Mouse (Mus musculus) cerebellum, adult 2 months (tissue): ENCODE data around the gene Tpcn1. TPM values are rescaled to one million over a fixed set of nuclear protein-coding genes. Genes with fewer than 3 reads are reported as not detected.

ENCODE experiments used
- DNase-seq, 2 experiments: peaks; one replicate each; pipeline ENCODE4 v3.0.0; 2021
- H3K27ac ChIP-seq: fragments of 200-500 bp; 2 replicates; pipeline ENCODE4 v1.5.1; 2012; ENCODE audit warnings: low read length, control low read depth, inconsistent platforms; ENCODE audit not compliant: insufficient read depth
- H3K27me3 ChIP-seq: fragments of 200-500 bp; 2 replicates; pipeline ENCODE4 v1.6.1; 2012; ENCODE audit warnings: inconsistent platforms, mild to moderate bottlenecking, low read length, moderate library complexity; ENCODE audit not compliant: control insufficient read depth, insufficient read depth
- H3K4me1 ChIP-seq: fragments of 200-500 bp; 2 replicates; pipeline ENCODE4 v1.6.1; 2011; ENCODE audit warnings: low read length; ENCODE audit not compliant: control insufficient read depth, insufficient read depth
- H3K4me3 ChIP-seq: fragments of 200-500 bp; replicated peaks from 2 replicates; pipeline ENCODE3; 2011; ENCODE audit warnings: mild to moderate bottlenecking, low read depth, low read length, control low read depth; ENCODE audit not compliant: insufficient read depth
- CTCF ChIP-seq: fragments of 200-500 bp; IDR thresholded peaks from 2 replicates; pipeline ENCODE4 v1.5.1; 2011; ENCODE audit warnings: low read depth, mild to moderate bottlenecking, control low read depth, low read length, moderate library complexity, borderline replicate concordance; ENCODE audit not compliant: insufficient read depth
- POLR2A ChIP-seq: fragments of 200-500 bp; IDR thresholded peaks from 2 replicates; pipeline ENCODE4 v1.6.1; 2011; ENCODE audit warnings: low read length, control low read depth, borderline replicate concordance; ENCODE audit not compliant: insufficient read depth
- whole genome bisulfite sequencing: fragments of 180-500 bp; shearing (Covaris S2); methylation state at CpG from one replicate; pipeline ENCODE4 v1.1.7; 2018; 5-methylcytosine and 5-hydroxymethylcytosine counted together
- polyA plus RNA-seq: library from polyadenylated mRNA; depleted of rRNA; stranded (reverse); fragments of >200 nt; gene quantifications from 2 replicates; pipeline ENCODE4 v1.2.3, GENCODE M21; 2012

The Tpcn1 gene
- polyA plus RNA-seq, 1 experiment, result 47.3 TPM

- no peaks in the 10 kb centered on the region for H3K27me3 ChIP-seq
- no peak overlapping the region for H3K27ac ChIP-seq
- no peak for TF ChIP-seq POLR2A
- no peak for TF ChIP-seq CTCF
- WGBS, result 58% methylated on average over 14 of the region's 14 CpGs
- no peak overlapping the region for H3K4me3 ChIP-seq
- DNase-seq, result no peak
- peaks cover 67% of the 10 kb centered on the region for H3K4me1 ChIP-seq
Observed at GRCm38 (mm10) chr5:120571056-120571740, 17.3 kb downstream of the Tpcn1 start.

- no peaks in the 10 kb centered on the region for H3K27me3 ChIP-seq
- no peak for DNase-seq
- H3K4me3 ChIP-seq, result no peak overlapping the region
- peaks cover 75% of the 10 kb centered on the region for H3K4me1 ChIP-seq
- WGBS, result 74% methylated on average over 11 of the region's 11 CpGs
- H3K27ac ChIP-seq, result no peak overlapping the region
- TF ChIP-seq POLR2A, result no peak
- TF ChIP-seq CTCF, result no peak
Observed at GRCm38 (mm10) chr5:120570289-120570897, 18.1 kb downstream of the Tpcn1 start.

- H3K4me1 ChIP-seq, result peaks cover 76% of the 10 kb centered on the region
- no peak overlapping the region for H3K4me3 ChIP-seq
- 80% methylated on average over 3 of the region's 3 CpGs for WGBS
- DNase-seq, result no peak
- H3K27ac ChIP-seq, result no peak overlapping the region
- TF ChIP-seq CTCF (no peak), POLR2A (no peak)
- no peaks in the 10 kb centered on the region for H3K27me3 ChIP-seq
Observed at GRCm38 (mm10) chr5:120569791-120570190, 18.7 kb downstream of the Tpcn1 start.

GRCm38 (mm10) chr5:120568964-120569363 lies 19.5 kb downstream of the Tpcn1 start:
- Histone ChIP-seq H3K4me3 (no peak overlapping the region), H3K27me3 (no peaks in the 10 kb centered on the region), H3K27ac (peak overlapping the region; percentile 61), H3K4me1 (peaks cover 70% of the 10 kb centered on the region)
- WGBS, result 53% methylated on average over 4 of the region's 4 CpGs
- DNase-seq, result no peak
- TF ChIP-seq CTCF (no peak), POLR2A (no peak)

GRCm38 (mm10) chr5:120568336-120568768 lies 20.1 kb downstream of the Tpcn1 start:
- Histone ChIP-seq H3K27me3 (no peaks in the 10 kb centered on the region), H3K27ac (peak overlapping the region; percentile 90), H3K4me3 (no peak overlapping the region), H3K4me1 (peaks cover 73% of the 10 kb centered on the region)
- 6% methylated on average over 9 of the region's 9 CpGs for WGBS
- DNase-seq, result peak; percentile 66 to 70
- TF ChIP-seq CTCF, result no peak
- no peak for TF ChIP-seq POLR2A

GRCm38 (mm10) chr5:120567761-120568211 lies 20.7 kb downstream of the Tpcn1 start:
- H3K4me1 ChIP-seq, result peaks cover 74% of the 10 kb centered on the region
- no peak overlapping the region for H3K4me3 ChIP-seq
- TF ChIP-seq CTCF (no peak), POLR2A (no peak)
- peak overlapping the region; percentile 90 for H3K27ac ChIP-seq
- DNase-seq, result peak; percentile 50 to 57
- no peaks in the 10 kb centered on the region for H3K27me3 ChIP-seq
- WGBS, result 23% methylated on average over 14 of the region's 14 CpGs

- peaks cover 73% of the 10 kb centered on the region for H3K4me1 ChIP-seq
- WGBS, result 12% methylated on average over 21 of the region's 21 CpGs
- TF ChIP-seq CTCF, result no peak
- no peak for TF ChIP-seq POLR2A
- DNase-seq, result peak; percentile 63 to 65
- no peaks in the 10 kb centered on the region for H3K27me3 ChIP-seq
- H3K27ac ChIP-seq, result peak overlapping the region; percentile 90
- no peak overlapping the region for H3K4me3 ChIP-seq
Observed at GRCm38 (mm10) chr5:120567253-120567701, 21.2 kb downstream of the Tpcn1 start.

- Histone ChIP-seq H3K4me3 (no peak overlapping the region), H3K27me3 (no peaks in the 10 kb centered on the region), H3K27ac (peak overlapping the region; percentile 90), H3K4me1 (peaks cover 69% of the 10 kb centered on the region)
- no peak for TF ChIP-seq POLR2A
- no peak for TF ChIP-seq CTCF
- peak in 1 of 2 experiments; percentile 78 for DNase-seq
- 7% methylated on average over 9 of the region's 9 CpGs for WGBS
Observed at GRCm38 (mm10) chr5:120566681-120567252, 21.7 kb downstream of the Tpcn1 start.
